Mouse (Mus musculus): ENCODE data around the gene 9330182O14Rik. TPM values are rescaled to one million over a fixed set of nuclear protein-coding genes. Genes with fewer than 3 reads are reported as not detected.

9330182O14Rik gene
- polyA plus RNA-seq, 1 experiment from 2014 or later, result not detected

DNA sequence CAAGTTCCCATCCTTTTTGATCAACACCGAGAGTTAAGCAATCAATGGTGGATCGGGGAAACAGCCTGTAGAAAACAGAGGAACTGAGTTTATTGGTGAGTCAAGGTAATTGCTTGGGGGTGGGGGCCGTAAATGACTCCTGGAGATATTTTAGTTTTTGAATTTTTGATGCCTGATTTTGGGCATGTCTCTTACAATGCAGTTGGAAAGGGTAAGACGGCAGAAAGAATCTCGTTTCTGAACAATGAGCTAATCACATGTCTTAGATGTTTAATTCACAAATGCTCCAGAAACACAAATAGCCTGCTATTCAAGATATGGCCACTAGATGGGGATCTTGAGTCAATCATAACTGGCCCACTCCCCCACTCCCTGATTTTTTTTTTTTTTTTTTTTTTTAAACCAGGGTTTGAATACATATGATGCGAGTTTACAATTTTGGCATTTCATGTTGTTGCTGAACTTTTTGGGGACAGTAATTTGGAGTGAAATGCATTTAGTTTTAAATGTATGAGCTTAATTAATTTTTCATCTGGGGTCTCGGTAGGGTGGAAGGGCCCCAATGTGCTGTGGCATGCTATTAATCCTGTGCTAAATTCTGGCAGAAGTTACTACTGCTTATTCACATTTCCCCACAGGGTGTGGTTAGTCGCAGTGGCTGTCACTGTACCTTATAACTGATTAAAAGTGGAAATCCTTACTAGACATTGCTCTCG lies 32.6 kb downstream of the 9330182O14Rik start:
- H3K4me2 ChIP-seq (replicated peaks; ENCODE audit: low read depth, low read length), result peak overlapping the region; percentile 59
- DNase-seq (ENCODE audit: low spot score), result peak; percentile 73
- H3K4me1 ChIP-seq (ENCODE audit: insufficient read depth, low read depth, low read length), result no peaks in the 10 kb centered on the region
- no peak overlapping the region for H3K9ac ChIP-seq (replicated peaks; ENCODE audit: low read depth)
- ATAC-seq, result peak; percentile 47; the same call in 1 of the 2 replicates
- WGBS, result 24% methylated on average over 9 of the region's 9 CpGs
- TF ChIP-seq EP300 (IDR thresholded peaks at IDR 0.05) (no peak), CTCF (IDR thresholded peaks at IDR 0.05) (peak; percentile 83)
- no peaks in the 10 kb centered on the region for H3K9me3 ChIP-seq (ENCODE audit: low read length)
- H3K27me3 ChIP-seq (replicated peaks; ENCODE audit: insufficient read depth, low read length), result no peaks in the 10 kb centered on the region
- no peak overlapping the region for H3K27ac ChIP-seq (ENCODE audit: low read length)
- no peaks in the 10 kb centered on the region for H3K36me3 ChIP-seq (ENCODE audit: insufficient read depth, low read length)
- H3K4me3 ChIP-seq (ENCODE audit: low read depth, low read length), result peak overlapping the region; percentile 31

DNA sequence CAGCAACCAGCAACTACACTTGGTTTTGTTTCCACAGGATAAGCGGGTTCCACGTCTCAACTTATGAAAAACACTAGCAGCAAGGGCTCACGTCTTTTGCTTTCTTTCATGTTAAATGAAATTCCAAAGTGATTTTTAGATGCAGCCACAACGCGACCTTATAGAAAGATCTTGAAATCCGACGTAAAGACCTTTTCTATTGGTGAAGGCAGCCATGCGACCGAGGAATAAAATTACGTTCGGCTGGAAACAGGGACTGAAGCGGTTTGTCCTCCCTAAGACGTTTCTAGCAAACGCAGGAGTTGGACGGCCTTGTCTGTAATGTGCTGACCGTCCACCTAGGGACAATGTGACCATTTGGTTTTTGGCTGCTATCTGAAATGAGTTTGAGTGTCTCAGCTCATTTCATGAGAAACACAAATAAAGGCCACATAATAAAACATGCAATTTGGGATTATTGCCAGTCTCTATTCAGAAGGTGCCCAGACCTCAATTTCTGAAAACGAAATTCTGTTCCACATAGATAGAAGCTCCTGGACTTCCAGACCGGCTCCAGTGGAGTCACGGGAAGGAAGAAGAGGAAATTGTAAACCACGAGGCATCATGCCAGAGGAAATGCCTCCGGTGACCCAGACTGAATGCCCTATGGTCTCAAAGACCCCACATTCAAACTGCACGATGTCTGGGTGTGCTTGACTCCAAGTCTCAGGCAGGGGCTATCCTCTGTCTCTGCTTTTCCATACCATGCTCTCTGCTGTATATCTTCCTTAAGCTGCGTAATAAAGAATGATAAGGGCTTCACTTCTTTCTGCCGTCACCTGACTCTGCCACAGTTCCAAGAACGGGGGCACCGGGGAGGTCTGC lies 33.3 kb downstream of the 9330182O14Rik start:
- Histone ChIP-seq H3K27ac (ENCODE audit: low read length) (no peak overlapping the region), H3K36me3 (ENCODE audit: insufficient read depth, low read length) (no peaks in the 10 kb centered on the region), H3K9ac (replicated peaks; ENCODE audit: low read depth) (no peak overlapping the region), H3K9me3 (ENCODE audit: low read length) (no peaks in the 10 kb centered on the region), H3K4me1 (ENCODE audit: insufficient read depth, low read depth, low read length) (no peaks in the 10 kb centered on the region), H3K4me3 (ENCODE audit: low read depth, low read length) (peak overlapping the region; percentile 31), H3K27me3 (replicated peaks; ENCODE audit: insufficient read depth, low read length) (no peaks in the 10 kb centered on the region), H3K4me2 (replicated peaks; ENCODE audit: low read depth, low read length) (peak overlapping the region; percentile 59)
- DNase-seq (ENCODE audit: low spot score) (peak; percentile 13), ATAC-seq (peak; percentile 46; the same call in 1 of the 2 replicates)
- TF ChIP-seq CTCF (IDR thresholded peaks at IDR 0.05) (peak; percentile 9; the same call in 1 of the 2 replicates), EP300 (IDR thresholded peaks at IDR 0.05) (no peak)
- 36% methylated on average over 26 of the region's 26 CpGs for WGBS

DNA sequence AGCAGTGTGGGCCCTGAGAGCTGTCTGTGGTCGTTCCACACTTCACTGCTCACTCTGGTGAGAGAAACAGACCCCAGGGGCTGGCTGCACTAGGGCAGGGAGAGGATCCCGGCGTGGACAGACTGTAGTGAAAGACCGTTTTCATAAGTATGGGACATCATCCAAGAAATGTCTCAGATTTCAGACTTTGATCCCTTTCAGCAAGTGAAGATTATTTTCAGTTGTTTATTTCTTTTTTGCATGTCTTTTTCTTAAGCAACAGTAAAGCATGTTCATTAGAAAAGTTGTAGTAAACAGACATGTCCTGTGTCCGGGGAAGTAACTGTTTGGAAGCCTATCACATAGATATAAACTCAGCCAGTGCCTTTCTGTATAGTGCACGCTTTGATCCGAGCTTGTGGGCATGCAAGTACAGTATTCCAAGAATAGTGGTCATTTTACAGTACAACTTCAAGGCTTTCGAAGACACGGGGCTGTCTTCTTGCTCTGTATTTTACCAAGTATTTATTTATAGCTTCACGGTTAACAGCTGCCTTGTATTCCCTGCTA lies 34.0 kb downstream of the 9330182O14Rik start:
- WGBS, result 28% methylated on average over 10 of the region's 10 CpGs
- ATAC-seq (peak; percentile 57), DNase-seq (ENCODE audit: low spot score) (peak; percentile 57)
- H3K4me1 ChIP-seq (ENCODE audit: insufficient read depth, low read depth, low read length), result no peaks in the 10 kb centered on the region
- no peak overlapping the region for H3K9ac ChIP-seq (replicated peaks; ENCODE audit: low read depth)
- H3K36me3 ChIP-seq (ENCODE audit: insufficient read depth, low read length), result no peaks in the 10 kb centered on the region
- H3K27ac ChIP-seq (ENCODE audit: low read length), result no peak overlapping the region
- peak overlapping the region; percentile 59 for H3K4me2 ChIP-seq (replicated peaks; ENCODE audit: low read depth, low read length)
- H3K27me3 ChIP-seq (replicated peaks; ENCODE audit: insufficient read depth, low read length), result no peaks in the 10 kb centered on the region
- TF ChIP-seq CTCF (IDR thresholded peaks at IDR 0.05) (no peak), EP300 (IDR thresholded peaks at IDR 0.05) (no peak)
- peak overlapping the region; percentile 31 for H3K4me3 ChIP-seq (ENCODE audit: low read depth, low read length)
- H3K9me3 ChIP-seq (ENCODE audit: low read length), result no peaks in the 10 kb centered on the region

DNA sequence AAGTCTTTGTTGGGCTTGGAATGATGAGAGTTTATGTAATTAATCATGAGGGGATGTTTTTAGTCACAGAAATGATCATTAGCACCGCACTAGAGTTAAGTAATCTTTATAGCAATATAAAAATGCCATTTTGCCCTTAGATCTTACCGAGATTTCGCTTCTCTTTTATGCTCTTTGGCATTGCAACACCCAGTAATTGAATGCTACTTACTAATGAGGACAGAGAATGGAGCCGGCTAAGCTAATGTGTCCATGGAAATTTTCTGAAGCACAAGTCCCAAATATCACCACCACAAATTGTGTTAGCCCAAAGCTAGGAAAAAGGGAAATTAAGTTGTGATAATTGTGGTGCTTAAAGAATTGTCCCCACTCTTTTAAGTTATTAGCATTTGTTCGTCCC lies 34.9 kb downstream of the 9330182O14Rik start:
- Histone ChIP-seq H3K9ac (replicated peaks; ENCODE audit: low read depth) (no peak overlapping the region), H3K36me3 (ENCODE audit: insufficient read depth, low read length) (no peaks in the 10 kb centered on the region), H3K4me3 (ENCODE audit: low read depth, low read length) (no peak overlapping the region), H3K27me3 (replicated peaks; ENCODE audit: insufficient read depth, low read length) (no peaks in the 10 kb centered on the region), H3K9me3 (ENCODE audit: low read length) (no peaks in the 10 kb centered on the region), H3K4me2 (replicated peaks; ENCODE audit: low read depth, low read length) (no peak overlapping the region), H3K4me1 (ENCODE audit: insufficient read depth, low read depth, low read length) (no peaks in the 10 kb centered on the region), H3K27ac (ENCODE audit: low read length) (no peak overlapping the region)
- TF ChIP-seq CTCF (IDR thresholded peaks at IDR 0.05) (no peak), EP300 (IDR thresholded peaks at IDR 0.05) (no peak)
- DNase-seq (ENCODE audit: low spot score) (peak; percentile 16), ATAC-seq (no peak)
- 61% methylated on average over 5 of the region's 5 CpGs for WGBS

DNA sequence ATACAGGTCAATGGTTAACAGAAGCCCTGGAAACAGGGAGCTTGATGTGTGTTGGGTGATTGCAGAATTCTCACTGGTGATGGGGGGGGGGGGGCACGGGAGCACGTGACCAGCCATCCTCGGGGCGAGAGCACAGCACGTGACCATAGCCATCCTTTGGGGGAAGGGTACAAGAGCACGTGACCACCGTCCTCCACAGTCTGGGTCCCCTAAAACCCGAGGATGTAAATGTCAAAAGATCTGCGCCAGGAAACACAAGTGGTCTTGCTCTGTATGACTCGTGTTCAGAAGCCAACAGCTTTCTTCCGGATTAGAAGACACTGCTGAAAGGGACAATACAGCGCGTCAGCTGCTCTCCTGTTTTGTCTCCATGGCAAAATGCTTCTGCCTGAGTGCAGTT lies 35.5 kb downstream of the 9330182O14Rik start:
- Histone ChIP-seq H3K9ac (replicated peaks; ENCODE audit: low read depth) (no peak overlapping the region), H3K9me3 (ENCODE audit: low read length) (no peaks in the 10 kb centered on the region), H3K27ac (ENCODE audit: low read length) (no peak overlapping the region), H3K4me3 (ENCODE audit: low read depth, low read length) (no peak overlapping the region), H3K27me3 (replicated peaks; ENCODE audit: insufficient read depth, low read length) (no peaks in the 10 kb centered on the region), H3K4me2 (replicated peaks; ENCODE audit: low read depth, low read length) (no peak overlapping the region), H3K36me3 (ENCODE audit: insufficient read depth, low read length) (no peaks in the 10 kb centered on the region), H3K4me1 (ENCODE audit: insufficient read depth, low read depth, low read length) (no peaks in the 10 kb centered on the region)
- no peak for TF ChIP-seq EP300 (IDR thresholded peaks at IDR 0.05)
- TF ChIP-seq CTCF (IDR thresholded peaks at IDR 0.05), result no peak
- DNase-seq (ENCODE audit: low spot score), result no peak
- WGBS, result 61% methylated on average over 13 of the region's 13 CpGs
- ATAC-seq, result no peak

DNA sequence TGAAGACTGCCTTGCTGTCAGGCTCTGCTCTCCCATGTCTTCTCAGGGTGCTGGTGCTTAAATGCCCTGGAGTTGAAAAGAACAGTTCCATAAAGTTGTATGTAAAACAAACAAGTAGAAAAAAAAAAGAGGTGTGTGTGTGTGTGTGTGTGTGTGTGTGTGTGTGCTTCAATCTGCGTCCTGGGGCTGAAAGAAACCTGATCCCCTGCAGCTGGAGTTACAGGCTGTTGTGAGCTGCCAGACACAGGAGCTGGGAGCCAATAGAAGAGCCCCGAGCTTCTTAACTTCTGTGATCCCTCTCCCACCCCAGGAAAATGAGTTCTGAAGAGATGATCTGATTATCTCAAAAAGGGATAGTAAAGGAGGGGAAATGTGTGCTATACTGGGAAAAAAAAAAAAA lies 45.3 kb downstream of the 9330182O14Rik start:
- ATAC-seq, result no peak
- no peaks in the 10 kb centered on the region for H3K9me3 ChIP-seq (ENCODE audit: low read length)
- no peak overlapping the region for H3K27ac ChIP-seq (ENCODE audit: low read length)
- TF ChIP-seq CTCF (IDR thresholded peaks at IDR 0.05) (no peak), EP300 (IDR thresholded peaks at IDR 0.05) (no peak)
- H3K27me3 ChIP-seq (replicated peaks; ENCODE audit: insufficient read depth, low read length), result no peaks in the 10 kb centered on the region
- H3K4me2 ChIP-seq (replicated peaks; ENCODE audit: low read depth, low read length), result no peak overlapping the region
- H3K4me1 ChIP-seq (ENCODE audit: insufficient read depth, low read depth, low read length), result no peaks in the 10 kb centered on the region
- H3K9ac ChIP-seq (replicated peaks; ENCODE audit: low read depth), result no peak overlapping the region
- WGBS, result 38% methylated on average over 2 of the region's 2 CpGs
- no peak for DNase-seq (ENCODE audit: low spot score)
- H3K4me3 ChIP-seq (ENCODE audit: low read depth, low read length), result no peak overlapping the region
- H3K36me3 ChIP-seq (ENCODE audit: insufficient read depth, low read length), result no peaks in the 10 kb centered on the region
